Mouse (Mus musculus): ENCODE data around the gene Nap1l4. TPM values are rescaled to one million over a fixed set of nuclear protein-coding genes. Genes with fewer than 3 reads are reported as not detected.

Nap1l4 gene
- polyA plus RNA-seq, 1 experiment from 2014 or later = 240 TPM

GRCm38 (mm10) chr7:143565015-143565647, 16.2 kb upstream of the Nap1l4 start:
- H3K9ac ChIP-seq (ENCODE audit: low read length) = no peak overlapping the region
- no peaks in the 10 kb centered on the region for H3K27me3 ChIP-seq (ENCODE audit: control insufficient read depth, insufficient read depth, low read length)
- no peaks in the 10 kb centered on the region for H3K9me3 ChIP-seq (replicated peaks; ENCODE audit: control insufficient read depth, low read length)
- H3K36me3 ChIP-seq (ENCODE audit: control insufficient read depth, insufficient read depth) = peaks cover 45% of the 10 kb centered on the region
- H3K4me1 ChIP-seq (ENCODE audit: control insufficient read depth, insufficient read depth, low read length) = no peaks in the 10 kb centered on the region
- H3K4me3 ChIP-seq (ENCODE audit: low read length) = no peak overlapping the region
- no peak overlapping the region for H3K4me2 ChIP-seq (ENCODE audit: low read depth, low read length)
- H3K27ac ChIP-seq (ENCODE audit: low read length) = no peak overlapping the region
- no peak for ATAC-seq (replicated peaks; ENCODE audit: extremely low read depth, insufficient read depth, low FRiP score)
- WGBS = 89% methylated on average over 6 of the region's 6 CpGs

DNA sequence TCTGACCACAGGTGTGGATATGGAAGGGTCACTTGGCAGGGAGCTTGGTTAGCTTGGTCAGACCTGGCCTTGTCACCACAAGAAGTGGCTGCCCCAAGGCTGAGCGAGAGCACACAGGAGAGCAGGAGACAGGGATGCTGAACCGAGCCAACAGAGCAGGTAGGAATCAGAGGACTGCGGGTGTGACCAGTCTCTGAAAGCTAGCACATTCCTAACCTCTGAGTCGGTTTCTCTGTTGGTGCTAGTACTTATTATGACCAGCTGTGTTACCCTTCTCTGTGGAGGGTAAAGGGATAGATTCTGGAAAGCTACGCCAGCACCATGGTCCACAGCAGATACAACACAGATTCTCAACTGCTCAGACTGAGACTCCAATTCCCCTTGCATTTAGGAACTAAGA, 14.9 kb upstream of the Nap1l4 start:
- H3K4me3 ChIP-seq (ENCODE audit: low read length) = no peak overlapping the region
- no peak overlapping the region for H3K9ac ChIP-seq (ENCODE audit: low read length)
- ATAC-seq (replicated peaks; ENCODE audit: extremely low read depth, insufficient read depth, low FRiP score) = no peak
- no peaks in the 10 kb centered on the region for H3K9me3 ChIP-seq (replicated peaks; ENCODE audit: control insufficient read depth, low read length)
- H3K4me2 ChIP-seq (ENCODE audit: low read depth, low read length) = no peak overlapping the region
- no peak overlapping the region for H3K27ac ChIP-seq (ENCODE audit: low read length)
- no peaks in the 10 kb centered on the region for H3K4me1 ChIP-seq (ENCODE audit: control insufficient read depth, insufficient read depth, low read length)
- no peaks in the 10 kb centered on the region for H3K27me3 ChIP-seq (ENCODE audit: control insufficient read depth, insufficient read depth, low read length)
- 58% methylated on average over 5 of the region's 5 CpGs for WGBS
- H3K36me3 ChIP-seq (ENCODE audit: control insufficient read depth, insufficient read depth) = peaks cover 44% of the 10 kb centered on the region

DNA sequence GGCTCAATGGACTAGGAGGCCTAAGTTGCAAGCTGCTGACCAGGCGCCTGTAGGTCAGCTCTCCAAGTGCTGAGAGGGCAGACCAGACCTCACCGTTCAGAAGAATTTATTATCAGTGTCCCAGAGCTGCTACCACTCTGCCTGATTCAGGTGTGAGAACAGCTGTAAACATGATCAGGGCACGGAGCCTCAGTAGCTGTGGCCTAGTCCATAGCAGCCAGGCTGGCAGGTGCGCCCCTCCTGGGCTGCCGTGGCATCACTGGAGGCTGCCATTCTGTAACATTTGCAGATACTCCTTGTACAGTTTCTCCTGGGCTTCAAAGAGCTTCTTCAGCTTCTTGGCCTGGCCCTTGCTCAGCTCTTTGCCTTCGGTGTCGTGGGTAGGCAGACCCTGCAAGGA, 8.7 kb upstream of the Nap1l4 start:
- peaks cover 25% of the 10 kb centered on the region for H3K36me3 ChIP-seq (ENCODE audit: control insufficient read depth, insufficient read depth)
- 88% methylated on average over 7 of the region's 7 CpGs for WGBS
- ATAC-seq (replicated peaks; ENCODE audit: extremely low read depth, insufficient read depth, low FRiP score) = no peak
- no peaks in the 10 kb centered on the region for H3K4me1 ChIP-seq (ENCODE audit: control insufficient read depth, insufficient read depth, low read length)
- no peak overlapping the region for H3K27ac ChIP-seq (ENCODE audit: low read length)
- no peaks in the 10 kb centered on the region for H3K27me3 ChIP-seq (ENCODE audit: control insufficient read depth, insufficient read depth, low read length)
- no peak overlapping the region for H3K4me3 ChIP-seq (ENCODE audit: low read length)
- H3K4me2 ChIP-seq (ENCODE audit: low read depth, low read length) = no peak overlapping the region
- H3K9me3 ChIP-seq (replicated peaks; ENCODE audit: control insufficient read depth, low read length) = no peaks in the 10 kb centered on the region
- H3K9ac ChIP-seq (ENCODE audit: low read length) = no peak overlapping the region

DNA sequence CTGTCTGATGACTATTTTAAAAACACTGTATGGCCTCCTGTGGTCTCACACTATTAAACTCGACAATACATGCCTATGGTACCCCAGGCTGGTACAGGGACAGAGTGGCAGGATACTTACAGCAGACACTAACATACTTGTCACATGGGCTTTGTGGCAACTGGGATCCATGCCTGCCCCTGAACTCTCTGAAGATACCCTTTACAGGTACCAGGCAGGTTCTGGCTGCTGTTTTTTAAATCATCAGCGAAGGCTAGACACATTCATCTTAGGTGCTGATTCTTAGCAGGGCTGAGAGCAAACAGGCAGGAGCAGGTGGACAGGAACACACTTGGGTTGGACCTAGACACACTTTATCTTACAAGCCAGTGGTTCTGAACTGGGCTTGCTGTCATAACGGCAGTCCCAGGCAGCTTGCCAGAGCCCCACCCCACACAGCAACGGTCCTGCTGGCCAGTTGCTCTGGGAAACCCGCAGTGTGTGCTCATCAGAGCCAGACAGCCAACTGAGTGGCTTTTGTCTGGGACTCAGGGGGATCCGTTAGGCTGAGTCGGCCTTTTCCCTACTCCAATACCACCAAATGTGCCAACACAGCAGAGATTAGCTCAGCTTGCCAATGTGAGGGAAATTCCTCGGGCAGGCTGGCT, 8.2 kb upstream of the Nap1l4 start:
- 56% methylated on average over 8 of the region's 8 CpGs for WGBS
- H3K36me3 ChIP-seq (ENCODE audit: control insufficient read depth, insufficient read depth) = peaks cover 25% of the 10 kb centered on the region
- no peak overlapping the region for H3K4me3 ChIP-seq (ENCODE audit: low read length)
- H3K9me3 ChIP-seq (replicated peaks; ENCODE audit: control insufficient read depth, low read length) = no peaks in the 10 kb centered on the region
- no peak overlapping the region for H3K9ac ChIP-seq (ENCODE audit: low read length)
- H3K4me1 ChIP-seq (ENCODE audit: control insufficient read depth, insufficient read depth, low read length) = no peaks in the 10 kb centered on the region
- no peak overlapping the region for H3K4me2 ChIP-seq (ENCODE audit: low read depth, low read length)
- no peak overlapping the region for H3K27ac ChIP-seq (ENCODE audit: low read length)
- no peak; the same call in 1 of the 2 replicates for ATAC-seq (replicated peaks; ENCODE audit: extremely low read depth, insufficient read depth, low FRiP score)
- no peaks in the 10 kb centered on the region for H3K27me3 ChIP-seq (ENCODE audit: control insufficient read depth, insufficient read depth, low read length)

DNA sequence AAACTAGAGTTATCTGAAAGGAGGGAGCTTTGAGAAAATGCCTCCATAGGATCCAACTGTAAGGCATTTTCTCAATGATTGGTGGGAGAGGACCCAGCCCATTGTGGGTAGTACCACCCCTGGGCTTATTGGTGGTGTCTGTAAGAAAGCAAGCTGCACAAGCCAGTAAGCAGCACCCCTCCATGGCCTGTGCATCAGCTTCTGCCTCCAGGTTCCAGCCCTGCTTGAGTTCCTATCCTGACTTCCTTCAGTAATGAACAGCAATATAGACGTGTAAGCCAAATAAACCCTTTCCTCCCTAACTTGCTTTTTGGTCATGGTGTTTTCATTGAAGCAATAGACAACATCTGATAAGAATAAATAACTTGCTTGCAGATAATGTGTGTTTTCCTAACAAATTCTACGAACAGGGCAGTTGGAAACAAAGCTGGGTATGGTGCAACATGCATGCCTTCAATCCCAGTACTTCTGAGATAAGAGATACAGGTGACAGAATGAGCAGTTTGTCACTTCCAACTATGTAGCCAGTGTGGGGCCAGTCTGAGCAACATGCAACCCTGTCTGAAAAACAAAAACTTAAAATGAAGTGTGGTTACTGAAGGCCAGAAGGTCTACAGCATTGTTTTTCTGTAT, 798 bp upstream of the Nap1l4 start:
- Histone ChIP-seq H3K27me3 (ENCODE audit: control insufficient read depth, insufficient read depth, low read length) (no peaks in the 10 kb centered on the region), H3K4me2 (ENCODE audit: low read depth, low read length) (peak overlapping the region; percentile 97), H3K27ac (ENCODE audit: low read length) (peak overlapping the region; percentile 91), H3K9me3 (replicated peaks; ENCODE audit: control insufficient read depth, low read length) (no peaks in the 10 kb centered on the region), H3K36me3 (ENCODE audit: control insufficient read depth, insufficient read depth) (no peaks in the 10 kb centered on the region), H3K9ac (ENCODE audit: low read length) (peak overlapping the region; percentile 89), H3K4me3 (ENCODE audit: low read length) (peak overlapping the region; percentile 96), H3K4me1 (ENCODE audit: control insufficient read depth, insufficient read depth, low read length) (peaks cover 27% of the 10 kb centered on the region)
- ATAC-seq (replicated peaks; ENCODE audit: extremely low read depth, insufficient read depth, low FRiP score) = no peak
- 31% methylated on average over 2 of the region's 2 CpGs for WGBS

DNA sequence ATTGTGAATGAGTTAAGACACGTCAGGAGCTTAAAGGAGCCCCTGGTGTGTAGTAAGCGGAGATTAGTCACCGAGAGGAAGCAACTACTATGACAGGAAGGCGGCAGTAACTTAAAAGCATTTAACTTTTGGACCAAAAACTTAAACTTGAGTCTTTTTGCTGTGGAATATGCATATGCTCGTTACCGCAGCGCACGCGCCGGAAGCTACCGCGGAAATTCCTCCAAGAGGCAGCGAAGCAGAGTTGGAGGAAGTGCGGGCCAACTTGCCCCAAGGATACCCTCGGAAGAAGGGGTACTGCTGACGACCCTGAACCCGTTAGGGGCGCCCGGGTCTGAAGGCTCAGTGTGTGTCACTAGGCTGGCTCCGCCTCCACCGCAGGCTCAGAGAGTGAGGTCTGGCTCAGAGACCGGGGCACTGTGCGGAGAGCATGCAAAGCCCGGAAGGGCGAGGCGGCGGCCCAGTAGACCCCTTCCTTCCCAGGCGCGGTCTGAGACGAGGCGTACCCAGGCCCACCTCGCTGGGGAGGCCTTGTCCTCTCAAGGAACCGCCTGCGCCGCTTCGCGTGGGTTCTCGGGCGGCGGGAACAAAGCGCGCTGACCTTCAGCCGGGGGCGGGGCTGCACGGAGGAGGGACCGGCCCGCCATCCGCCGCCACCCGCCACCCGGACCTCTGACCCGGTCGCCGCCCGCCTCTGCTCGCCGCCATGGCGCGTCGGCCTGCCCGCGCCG, 510 bp downstream of the Nap1l4 start:
- Histone ChIP-seq H3K4me3 (ENCODE audit: low read length) (peak overlapping the region; percentile 96), H3K27me3 (ENCODE audit: control insufficient read depth, insufficient read depth, low read length) (no peaks in the 10 kb centered on the region), H3K27ac (ENCODE audit: low read length) (peak overlapping the region; percentile 96), H3K4me1 (ENCODE audit: control insufficient read depth, insufficient read depth, low read length) (peaks cover 35% of the 10 kb centered on the region), H3K36me3 (ENCODE audit: control insufficient read depth, insufficient read depth) (no peaks in the 10 kb centered on the region), H3K9ac (ENCODE audit: low read length) (peak overlapping the region; percentile 97), H3K4me2 (ENCODE audit: low read depth, low read length) (peak overlapping the region; percentile 89), H3K9me3 (replicated peaks; ENCODE audit: control insufficient read depth, low read length) (no peaks in the 10 kb centered on the region)
- ATAC-seq (replicated peaks; ENCODE audit: extremely low read depth, insufficient read depth, low FRiP score) = peak; percentile 78
- WGBS = under 1% methylated on average over 37 of the region's 63 CpGs

DNA sequence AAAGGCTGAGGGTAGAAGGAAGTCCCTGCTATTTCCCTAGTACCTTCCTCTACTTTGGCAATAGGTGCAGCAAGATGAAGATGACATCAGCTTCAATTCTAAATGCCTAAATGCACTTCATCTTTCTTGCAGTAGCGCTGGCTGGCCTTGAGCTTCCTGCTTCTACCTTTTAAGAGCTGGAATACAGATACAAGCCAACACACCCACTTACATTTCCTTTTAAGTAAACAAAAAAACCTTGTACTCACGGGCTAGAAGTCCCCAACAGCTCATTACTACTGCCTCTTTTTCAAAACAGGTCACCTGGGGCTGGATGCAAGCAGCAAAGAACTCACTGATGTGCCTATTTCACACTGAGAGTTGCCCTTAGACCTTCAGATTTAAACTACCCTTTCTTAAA, 2.4 kb downstream of the Nap1l4 start:
- H3K27ac ChIP-seq (ENCODE audit: low read length) = no peak overlapping the region
- 46% methylated on average over 2 of the region's 2 CpGs for WGBS
- H3K9me3 ChIP-seq (replicated peaks; ENCODE audit: control insufficient read depth, low read length) = no peaks in the 10 kb centered on the region
- H3K9ac ChIP-seq (ENCODE audit: low read length) = 0 out of 2 replicates have a peak overlapping the region, but pooled peaks have one; percentile 7
- no peaks in the 10 kb centered on the region for H3K27me3 ChIP-seq (ENCODE audit: control insufficient read depth, insufficient read depth, low read length)
- 0 out of 2 replicates have a peak overlapping the region, but pooled peaks have one; percentile 9 for H3K4me2 ChIP-seq (ENCODE audit: low read depth, low read length)
- H3K4me1 ChIP-seq (ENCODE audit: control insufficient read depth, insufficient read depth, low read length) = peaks cover 40% of the 10 kb centered on the region
- no peaks in the 10 kb centered on the region for H3K36me3 ChIP-seq (ENCODE audit: control insufficient read depth, insufficient read depth)
- no peak overlapping the region for H3K4me3 ChIP-seq (ENCODE audit: low read length)
- no peak for ATAC-seq (replicated peaks; ENCODE audit: extremely low read depth, insufficient read depth, low FRiP score)

GRCm38 (mm10) chr7:143544368-143544767, 4.5 kb downstream of the Nap1l4 start:
- H3K36me3 ChIP-seq (ENCODE audit: control insufficient read depth, insufficient read depth) = no peaks in the 10 kb centered on the region; the same call in 1 of the 2 replicates
- H3K4me1 ChIP-seq (ENCODE audit: control insufficient read depth, insufficient read depth, low read length) = peaks cover 42% of the 10 kb centered on the region
- H3K4me2 ChIP-seq (ENCODE audit: low read depth, low read length) = no peak overlapping the region
- 94% methylated on average over 2 of the region's 2 CpGs for WGBS
- ATAC-seq (replicated peaks; ENCODE audit: extremely low read depth, insufficient read depth, low FRiP score) = no peak
- H3K9ac ChIP-seq (ENCODE audit: low read length) = no peak overlapping the region
- no peak overlapping the region for H3K27ac ChIP-seq (ENCODE audit: low read length)
- no peak overlapping the region for H3K4me3 ChIP-seq (ENCODE audit: low read length)
- no peaks in the 10 kb centered on the region for H3K27me3 ChIP-seq (ENCODE audit: control insufficient read depth, insufficient read depth, low read length)
- no peaks in the 10 kb centered on the region for H3K9me3 ChIP-seq (replicated peaks; ENCODE audit: control insufficient read depth, low read length)
